Mouse (Mus musculus) kidney, adult 9 months (tissue): ENCODE data around the gene Tmem135.
"Not testable (repeated sequence)": the region's sequence is repeated elsewhere in the genome, so short reads cannot be mapped to it uniquely, and the experiment has no call there.

Experiments used
- DNase-seq: peaks from one replicate; pipeline ENCODE4 v3.0.0; 2022

Gene Tmem135

GRCm38 (mm10) chr7:89382892-89383291 is 21.1 kb downstream of the Tmem135 start:
- no peak for DNase-seq

- no peak for DNase-seq
Measured at GRCm38 (mm10) chr7:89380935-89381705, 22.9 kb downstream of the Tmem135 start.

- no peak for DNase-seq
Measured at GRCm38 (mm10) chr7:89371623-89372295, 32.3 kb downstream of the Tmem135 start.

- DNase-seq, result peak; percentile 75
Measured at GRCm38 (mm10) chr7:89370917-89371316, 33.1 kb downstream of the Tmem135 start.

GRCm38 (mm10) chr7:89370086-89370485 is 33.9 kb downstream of the Tmem135 start:
- DNase-seq, result no peak

GRCm38 (mm10) chr7:89367643-89368042 is 36.4 kb downstream of the Tmem135 start:
- DNase-seq, result no peak

GRCm38 (mm10) chr7:89365135-89365880 is 38.7 kb downstream of the Tmem135 start:
- DNase-seq, result no peak

- DNase-seq, result no peak
Measured at GRCm38 (mm10) chr7:89363975-89364374, 40.0 kb downstream of the Tmem135 start.

GRCm38 (mm10) chr7:89356307-89356706 is 47.7 kb downstream of the Tmem135 start:
- no peak for DNase-seq

- no peak for DNase-seq
Measured at GRCm38 (mm10) chr7:89355519-89356255, 48.3 kb downstream of the Tmem135 start.

- no peak for DNase-seq
Measured at GRCm38 (mm10) chr7:89342021-89342420, 62.0 kb downstream of the Tmem135 start.

- DNase-seq, result no peak
Measured at GRCm38 (mm10) chr7:89339808-89340207, 64.2 kb downstream of the Tmem135 start.

- DNase-seq, result no peak
Measured at GRCm38 (mm10) chr7:89339142-89339435, 64.9 kb downstream of the Tmem135 start.

GRCm38 (mm10) chr7:89338350-89339141 is 65.5 kb downstream of the Tmem135 start:
- peak; percentile 96 for DNase-seq

GRCm38 (mm10) chr7:89337711-89338349 is 66.2 kb downstream of the Tmem135 start:
- no peak for DNase-seq

GRCm38 (mm10) chr7:89336434-89336833 is 67.6 kb downstream of the Tmem135 start:
- no peak for DNase-seq

- DNase-seq, result no peak
Measured at GRCm38 (mm10) chr7:89335316-89335715, 68.7 kb downstream of the Tmem135 start.

- no peak for DNase-seq
Measured at GRCm38 (mm10) chr7:89329896-89330295, 74.1 kb downstream of the Tmem135 start.

- peak; percentile 69 for DNase-seq
Measured at GRCm38 (mm10) chr7:89327731-89328130, 76.3 kb downstream of the Tmem135 start.

- DNase-seq, result peak; percentile 64
Measured at GRCm38 (mm10) chr7:89326761-89327160, 77.3 kb downstream of the Tmem135 start.

- DNase-seq, result no peak
Measured at GRCm38 (mm10) chr7:89326202-89326601, 77.8 kb downstream of the Tmem135 start.

- not testable (repeated sequence) for DNase-seq
Measured at GRCm38 (mm10) chr7:89322741-89323140, 81.3 kb downstream of the Tmem135 start.
